Comparison of ENCODE assay signal across 8 mouse cellular contexts in the genomic region with DNA sequence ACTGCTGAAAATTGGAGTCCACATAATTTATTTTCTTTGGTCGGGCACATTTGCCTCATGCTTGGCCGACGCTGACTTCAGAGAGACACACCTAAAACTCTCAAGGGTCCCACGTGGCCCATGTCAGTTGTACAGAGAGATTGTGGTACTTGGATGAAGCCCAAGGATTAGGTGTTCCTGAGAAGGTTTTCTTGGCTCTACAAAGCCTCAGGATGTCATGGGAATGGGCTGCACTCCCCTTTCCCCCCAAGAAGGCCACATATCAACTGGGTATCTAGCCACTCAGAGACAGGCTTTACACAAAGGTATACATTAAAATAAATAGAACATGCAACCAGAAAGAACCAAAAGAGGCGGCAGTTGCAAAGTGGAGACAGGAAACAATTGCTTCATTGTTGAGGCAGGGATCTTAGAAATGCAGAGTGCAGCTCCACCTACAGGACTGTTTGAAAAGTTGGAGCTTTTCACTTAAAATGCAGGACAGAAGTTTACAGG.
DNase-seq lines count a peak whose midpoint lies in the region; ATAC-seq lines count a peak whose summit lies in the region.

No protein-coding gene starts in this region.

- intact Hi-C loops in left cerebral cortex, postnatal 10 days (cut with DNase I): loop anchor here (2.0 kb wide), 1 partner anchor 1331 kb away; no protein-coding TSS in a partner anchor

- no peaks in the 10 kb centered on the region for H3K36me3 ChIP-seq in intestine, embryonic 16.5 days (ENCODE audit: control insufficient read depth, insufficient read depth, low read length)
- H3K36me3 ChIP-seq in midbrain, embryonic 10.5 days: no peaks in the 10 kb centered on the region
- H3K36me3 ChIP-seq in stomach, embryonic 14.5 days (ENCODE audit: control insufficient read depth, insufficient read depth, low read length): no peaks in the 10 kb centered on the region

- 0 out of 2 replicates have a peak overlapping the region, but pooled peaks have one; percentile 11 for H3K9ac ChIP-seq in intestine, embryonic 16.5 days (ENCODE audit: low read depth, low read length)
- H3K9ac ChIP-seq in stomach, embryonic 14.5 days (replicated peaks; ENCODE audit: low read depth, low read length): no peak overlapping the region

- H3K4me3 ChIP-seq in intestine, embryonic 16.5 days (ENCODE audit: low read length): 0 out of 2 replicates have a peak overlapping the region, but pooled peaks have one; percentile 0
- no peak overlapping the region for H3K4me3 ChIP-seq in midbrain, embryonic 10.5 days
- H3K4me3 ChIP-seq in stomach, embryonic 14.5 days (ENCODE audit: low read depth, low read length): 0 out of 2 replicates have a peak overlapping the region, but pooled peaks have one; percentile 4

- H3K27me3 ChIP-seq in intestine, embryonic 16.5 days (replicated peaks; ENCODE audit: control insufficient read depth, insufficient read depth, low read length): no peaks in the 10 kb centered on the region
- no peaks in the 10 kb centered on the region for H3K27me3 ChIP-seq in midbrain, embryonic 10.5 days (ENCODE audit: low read depth, poor library complexity, severe bottlenecking)
- H3K27me3 ChIP-seq in stomach, embryonic 14.5 days (ENCODE audit: control insufficient read depth, insufficient read depth, low read length): no peaks in the 10 kb centered on the region

- peak overlapping the region; percentile 56 for H3K27ac ChIP-seq in intestine, embryonic 16.5 days (ENCODE audit: low read length)
- peak overlapping the region; percentile 72 for H3K27ac ChIP-seq in midbrain, embryonic 10.5 days (replicated peaks)
- peak overlapping the region; percentile 82; the same call in 1 of the 2 replicates for H3K27ac ChIP-seq in stomach, embryonic 14.5 days (ENCODE audit: low read length)

- peak overlapping the region; percentile 38 for H3K4me2 ChIP-seq in intestine, embryonic 16.5 days (ENCODE audit: low read depth, low read length)
- peak overlapping the region; percentile 33 for H3K4me2 ChIP-seq in stomach, embryonic 14.5 days (replicated peaks; ENCODE audit: low read depth, low read length)

- 6% methylated on average over 5 of the region's 5 CpGs for WGBS in intestine, embryonic 16.5 days
- WGBS in midbrain, embryonic 10.5 days: 54% methylated on average over 5 of the region's 5 CpGs
- WGBS in stomach, embryonic 14.5 days: 4% methylated on average over 5 of the region's 5 CpGs

- H3K4me1 ChIP-seq in intestine, embryonic 16.5 days (ENCODE audit: control insufficient read depth, insufficient read depth, low read length): peaks cover 7% of the 10 kb centered on the region
- H3K4me1 ChIP-seq in midbrain, embryonic 10.5 days: peaks cover 20% of the 10 kb centered on the region
- 0 out of 2 replicates have a peak, but pooled peaks cover 14% of the 10 kb centered on the region for H3K4me1 ChIP-seq in stomach, embryonic 14.5 days (ENCODE audit: control insufficient read depth, insufficient read depth, low read length)

- peak; percentile 12 for DNase-seq in urinary bladder, postnatal 25 days (ENCODE audit: low spot score)
- DNase-seq in urinary bladder, adult 18-20 months (ENCODE audit: low spot score in 2 of 2): no peak
- peak; percentile 27 for DNase-seq in embryo, embryonic 11.5 days (ENCODE audit: low read depth, low spot score)
- DNase-seq in heart, adult 11 months: peak; percentile 96
- DNase-seq in left cerebral cortex, postnatal 10 days (ENCODE audit: extremely low spot score in 1 of 2, low spot score in 2 of 2): peak; percentile 35 to 63
- DNase-seq in midbrain, embryonic 10.5 days (ENCODE audit: low spot score): peak; percentile 34

- peak; percentile 78 for ATAC-seq in intestine, embryonic 16.5 days
- ATAC-seq in stomach, embryonic 14.5 days (ENCODE audit: insufficient number of reproducible peaks, insufficient read depth, low FRiP score, low read depth): peak; percentile 75

- H3K9me3 ChIP-seq in intestine, embryonic 16.5 days (ENCODE audit: control insufficient read depth, low read length): no peaks in the 10 kb centered on the region
- no peaks in the 10 kb centered on the region for H3K9me3 ChIP-seq in midbrain, embryonic 10.5 days (replicated peaks)
- no peaks in the 10 kb centered on the region for H3K9me3 ChIP-seq in stomach, embryonic 14.5 days (ENCODE audit: control insufficient read depth, low read depth, low read length)

Comparison
In these comparisons a context has a peak if more than half of its experiments do, and no peak if none do; other contexts are left out.
1. DNase-seq: peak in urinary bladder, postnatal 25 days (single experiment), embryo, embryonic 11.5 days (single experiment), heart, adult 11 months (single experiment), left cerebral cortex, postnatal 10 days (2 of 2) and midbrain, embryonic 10.5 days (single experiment); none in urinary bladder, adult 18-20 months (0 of 2).
2. Peak in every context shown above with its lines, with median percentiles within 50 percentile points of each other: H3K27ac ChIP-seq.